Mouse (Mus musculus) E14TG2a.4 (cell line): ENCODE measurements around the gene Pan3.

Experiments
- H3K27me3 ChIP-seq: 2 replicates; pipeline ENCODE4 v1.6.1; 2014; ENCODE audit warnings: low read length, control low read depth; ENCODE audit not compliant: insufficient read depth
- H3K36me3 ChIP-seq: 2 replicates; pipeline ENCODE4 v1.6.1; 2014; ENCODE audit warnings: low read length, control low read depth; ENCODE audit not compliant: insufficient read depth
- H3K4me1 ChIP-seq: replicated peaks from 2 replicates; pipeline ENCODE4 v1.6.1; 2014; ENCODE audit warnings: low read depth, low read length, control low read depth
- H3K4me3 ChIP-seq: replicated peaks from 2 replicates; pipeline ENCODE4 v1.5.1; 2014; ENCODE audit warnings: mild to moderate bottlenecking, low read length
- H3K9me3 ChIP-seq: 2 replicates; pipeline ENCODE4 v1.6.1; 2014; ENCODE audit warnings: low read length, control low read depth
- CTCF ChIP-seq: conservative IDR thresholded peaks from 2 replicates; pipeline ENCODE4 v1.5.1; 2014; ENCODE audit warnings: low read length
- NANOG ChIP-seq: IDR thresholded peaks from 2 replicates; pipeline ENCODE4 v1.6.1; 2014; ENCODE audit warnings: borderline replicate concordance, low read length, mixed read lengths
- POU5F1 ChIP-seq: IDR thresholded peaks from 2 replicates; pipeline ENCODE4 v1.6.1; 2014; ENCODE audit warnings: low read length, borderline replicate concordance

Gene Pan3

GRCm38 (mm10) chr5:147429535-147430305 is at the start of gene Pan3:
Gene Pan3, plus strand, starts transcription at chr5:147430161.
- peaks cover 39% of the 10 kb centered on the region for H3K4me1 ChIP-seq
- H3K36me3 ChIP-seq: peaks cover 16% of the 10 kb centered on the region
- H3K27me3 ChIP-seq: no peaks in the 10 kb centered on the region
- TF ChIP-seq CTCF: no peak
- TF ChIP-seq NANOG: no peak
- TF ChIP-seq POU5F1: no peak
- H3K4me3 ChIP-seq: peak within 1 kb of the TSS; percentile 90
- H3K9me3 ChIP-seq: no peaks in the 10 kb centered on the region

- Histone ChIP-seq H3K27me3 (peaks cover 17% of the 10 kb centered on the region), H3K4me3 (no peak overlapping the region), H3K36me3 (no peaks in the 10 kb centered on the region), H3K9me3 (no peaks in the 10 kb centered on the region), H3K4me1 (peaks cover 5% of the 10 kb centered on the region)
- no peak for TF ChIP-seq POU5F1
- TF ChIP-seq NANOG: no peak
- no peak for TF ChIP-seq CTCF
Observed at GRCm38 (mm10) chr5:147381396-147381795, 48.6 kb upstream of the Pan3 start.

DNA sequence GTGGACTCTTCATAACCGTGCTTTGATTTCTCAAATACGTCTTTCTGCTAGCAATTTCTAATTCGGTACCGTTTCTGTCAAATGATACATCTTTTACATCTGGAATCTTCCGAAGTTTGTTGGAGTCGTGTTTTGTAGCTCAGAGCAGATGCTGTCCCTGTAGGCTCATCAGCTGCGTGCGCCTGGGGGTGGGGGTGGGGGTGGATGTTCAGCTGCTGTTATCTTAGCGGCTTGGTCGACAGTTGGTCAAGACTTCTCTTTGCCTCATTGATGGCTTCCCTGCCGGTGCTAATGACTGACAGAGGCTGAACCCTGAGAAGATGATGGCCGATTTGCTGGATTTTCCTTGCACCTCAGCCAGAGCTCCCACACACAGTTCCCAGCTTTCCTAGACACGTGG is 43.1 kb upstream of the Pan3 start:
- Histone ChIP-seq H3K9me3 (no peaks in the 10 kb centered on the region), H3K36me3 (no peaks in the 10 kb centered on the region), H3K27me3 (peaks cover 31% of the 10 kb centered on the region), H3K4me3 (no peak overlapping the region), H3K4me1 (no peaks in the 10 kb centered on the region)
- no peak for TF ChIP-seq POU5F1
- TF ChIP-seq NANOG: no peak
- no peak for TF ChIP-seq CTCF

- Histone ChIP-seq H3K27me3 (peaks cover 34% of the 10 kb centered on the region), H3K9me3 (no peaks in the 10 kb centered on the region), H3K4me3 (no peak overlapping the region), H3K4me1 (no peaks in the 10 kb centered on the region), H3K36me3 (no peaks in the 10 kb centered on the region)
- no peak for TF ChIP-seq NANOG
- no peak for TF ChIP-seq CTCF
- TF ChIP-seq POU5F1: no peak
Observed at GRCm38 (mm10) chr5:147388376-147389008, 41.5 kb upstream of the Pan3 start.

DNA sequence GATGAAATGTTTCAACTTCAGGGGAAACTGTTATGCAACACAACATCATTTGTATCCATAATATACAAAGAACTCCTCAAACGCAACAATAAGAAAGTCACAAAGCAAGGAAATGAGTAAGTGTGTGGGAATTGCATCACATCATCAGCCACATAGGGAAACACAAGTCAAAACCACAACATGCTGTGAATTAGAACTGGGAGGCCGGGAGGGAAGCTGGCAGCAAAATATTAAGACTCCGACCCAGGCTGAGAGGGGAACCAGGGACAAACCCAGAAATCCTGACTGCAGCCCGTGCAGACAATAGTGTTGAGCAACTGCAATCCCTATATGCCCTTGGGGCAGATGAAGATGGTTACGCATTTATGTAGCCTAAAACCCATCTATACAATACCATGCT is 40.9 kb upstream of the Pan3 start:
- TF ChIP-seq POU5F1 (no peak), CTCF (no peak)
- Histone ChIP-seq H3K4me1 (no peaks in the 10 kb centered on the region), H3K9me3 (no peaks in the 10 kb centered on the region), H3K27me3 (peaks cover 34% of the 10 kb centered on the region), H3K36me3 (no peaks in the 10 kb centered on the region), H3K4me3 (no peak overlapping the region)

- no peaks in the 10 kb centered on the region for H3K36me3 ChIP-seq
- TF ChIP-seq POU5F1 (no peak), NANOG (no peak), CTCF (no peak)
- no peak overlapping the region for H3K4me3 ChIP-seq
Observed at GRCm38 (mm10) chr5:147390772-147391171, 39.2 kb upstream of the Pan3 start.

GRCm38 (mm10) chr5:147392667-147393213 is 37.2 kb upstream of the Pan3 start:
- Histone ChIP-seq H3K27me3 (peaks cover 33% of the 10 kb centered on the region), H3K36me3 (no peaks in the 10 kb centered on the region), H3K4me1 (no peaks in the 10 kb centered on the region), H3K9me3 (peaks cover 5% of the 10 kb centered on the region), H3K4me3 (no peak overlapping the region)
- TF ChIP-seq NANOG (no peak), CTCF (no peak), POU5F1 (no peak)

More at GRCm38 (mm10) chr5:147390772-147391171, 39.2 kb upstream of the Pan3 start:
- H3K27me3 ChIP-seq: peaks cover 34% of the 10 kb centered on the region
- no peaks in the 10 kb centered on the region for H3K4me1 ChIP-seq
- peaks cover 5% of the 10 kb centered on the region for H3K9me3 ChIP-seq

DNA sequence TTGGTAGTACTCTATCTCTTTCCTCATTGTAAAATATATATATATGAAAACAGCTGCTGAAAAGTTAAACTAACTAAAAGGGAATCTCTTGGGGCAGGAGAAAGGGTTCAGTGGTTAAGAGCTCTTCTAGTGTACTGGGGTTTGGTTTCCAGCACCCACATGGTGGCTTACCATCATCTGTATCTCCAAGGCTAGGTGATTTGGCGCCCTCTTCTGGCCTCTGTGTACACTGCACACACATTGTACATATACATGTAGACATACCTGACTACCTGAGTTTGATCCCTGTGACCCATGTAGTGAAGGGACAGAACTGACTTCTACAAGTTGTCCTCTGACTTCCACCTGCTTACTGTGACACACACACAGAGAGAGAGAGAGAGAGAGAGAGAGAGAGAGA is 34.9 kb upstream of the Pan3 start:
- TF ChIP-seq POU5F1 (no peak), CTCF (peak; percentile 50), NANOG (no peak)
- Histone ChIP-seq H3K4me1 (no peaks in the 10 kb centered on the region; the same call in 1 of the 2 replicates), H3K27me3 (peaks cover 39% of the 10 kb centered on the region)

More for the DNA sequence above, 34.9 kb upstream of the Pan3 start:
- H3K4me3 ChIP-seq: no peak overlapping the region
- H3K36me3 ChIP-seq: no peaks in the 10 kb centered on the region
- H3K9me3 ChIP-seq: peaks cover 5% of the 10 kb centered on the region
